In genomic region chr13:72640131-72640521, GRCm38 (mm10) we compare ENCODE assay signal across 8 mouse cellular contexts. TPM values are rescaled to one million over a fixed set of nuclear protein-coding genes. Genes with fewer than 3 reads are reported as not detected.
DNase-seq lines count a peak whose midpoint lies in the region; ATAC-seq and TF ChIP-seq lines count a peak whose summit lies in the region.

No protein-coding gene starts in this region.

- TF ChIP-seq CTCF in heart, postnatal 0 days (IDR thresholded peaks at IDR 0.05; ENCODE audit: low read depth): peak; percentile 45

- H3K27ac ChIP-seq in heart, postnatal 0 days (ENCODE audit: low read depth): no peak overlapping the region
- no peak overlapping the region for H3K27ac ChIP-seq in limb, embryonic 13.5 days
- no peak overlapping the region for H3K27ac ChIP-seq in midbrain, embryonic 14.5 days (replicated peaks; ENCODE audit: low read depth, low read length)

- ATAC-seq in frontal cortex, adult (ENCODE audit: low TSS enrichment): peak; percentile 64
- ATAC-seq in heart, postnatal 0 days (ENCODE audit: insufficient read depth, low read depth): 0 out of 2 replicates have a peak, but pooled peaks have one; percentile 31
- ATAC-seq in limb, embryonic 13.5 days (ENCODE audit: low FRiP score, low read depth): peak; percentile 9; the same call in 1 of the 2 replicates
- 0 out of 2 replicates have a peak, but pooled peaks have one; percentile 3 for ATAC-seq in midbrain, embryonic 14.5 days (ENCODE audit: low FRiP score, low TSS enrichment)

- DNase-seq in frontal cortex, postnatal 14 days (ENCODE audit: low spot score in 2 of 2): no peak
- peak; percentile 76 to 83 for DNase-seq in cerebellum, postnatal 14 days
- DNase-seq in heart, postnatal 0 days (ENCODE audit: low spot score): peak; percentile 36
- peak; percentile 77 for DNase-seq in midbrain, embryonic 14.5 days
- DNase-seq in left cerebral cortex, adult 11 months (ENCODE audit: low spot score): no peak
- no peak for DNase-seq in frontal cortex, postnatal 25 days (ENCODE audit: low spot score in 2 of 2)

- 11% methylated on average over 11 of the region's 11 CpGs for WGBS in heart, postnatal 0 days
- WGBS in limb, embryonic 13.5 days: 4% methylated on average over 11 of the region's 11 CpGs
- 15% methylated on average over 11 of the region's 11 CpGs for WGBS in midbrain, embryonic 14.5 days

- peaks cover 68% of the 10 kb centered on the region for H3K27me3 ChIP-seq in heart, postnatal 0 days (ENCODE audit: control insufficient read depth, insufficient read depth, low read length)
- H3K27me3 ChIP-seq in limb, embryonic 13.5 days: peaks cover 92% of the 10 kb centered on the region
- peaks cover 22% of the 10 kb centered on the region for H3K27me3 ChIP-seq in midbrain, embryonic 14.5 days (ENCODE audit: control insufficient read depth, insufficient read depth, low read length)

- no peaks in the 10 kb centered on the region for H3K36me3 ChIP-seq in heart, postnatal 0 days (replicated peaks; ENCODE audit: control insufficient read depth, insufficient read depth, low read length)
- H3K36me3 ChIP-seq in limb, embryonic 13.5 days: no peaks in the 10 kb centered on the region
- H3K36me3 ChIP-seq in midbrain, embryonic 14.5 days (ENCODE audit: control insufficient read depth, insufficient read depth, low read length): no peaks in the 10 kb centered on the region

- H3K4me2 ChIP-seq in heart, postnatal 0 days (ENCODE audit: low read depth, low read length): peak overlapping the region; percentile 90
- H3K4me2 ChIP-seq in limb, embryonic 13.5 days (replicated peaks): peak overlapping the region; percentile 75
- peak overlapping the region; percentile 63 for H3K4me2 ChIP-seq in midbrain, embryonic 14.5 days (ENCODE audit: low read length)

- H3K4me1 ChIP-seq in heart, postnatal 0 days (ENCODE audit: control insufficient read depth, insufficient read depth): no peaks in the 10 kb centered on the region; the same call in 1 of the 2 replicates
- peaks cover 23% of the 10 kb centered on the region for H3K4me1 ChIP-seq in limb, embryonic 13.5 days
- peaks cover 40% of the 10 kb centered on the region for H3K4me1 ChIP-seq in midbrain, embryonic 14.5 days (ENCODE audit: control insufficient read depth, insufficient read depth, low read length)

- no peaks in the 10 kb centered on the region for H3K9me3 ChIP-seq in heart, postnatal 0 days (replicated peaks; ENCODE audit: control insufficient read depth, low read length)
- H3K9me3 ChIP-seq in limb, embryonic 13.5 days: no peaks in the 10 kb centered on the region
- no peaks in the 10 kb centered on the region for H3K9me3 ChIP-seq in midbrain, embryonic 14.5 days (ENCODE audit: control insufficient read depth, low read length)

- H3K9ac ChIP-seq in heart, postnatal 0 days (replicated peaks; ENCODE audit: low read depth, low read length): peak overlapping the region; percentile 22; the same call in 1 of the 2 replicates
- peak overlapping the region; percentile 59; the same call in 1 of the 2 replicates for H3K9ac ChIP-seq in limb, embryonic 13.5 days
- no peak overlapping the region for H3K9ac ChIP-seq in midbrain, embryonic 14.5 days (replicated peaks; ENCODE audit: low read length)

- H3K4me3 ChIP-seq in heart, postnatal 0 days (ENCODE audit: low read depth, low read length): peak overlapping the region; percentile 60
- H3K4me3 ChIP-seq in limb, embryonic 13.5 days: peak overlapping the region; percentile 47
- peak overlapping the region; percentile 32 for H3K4me3 ChIP-seq in midbrain, embryonic 14.5 days (replicated peaks; ENCODE audit: low read depth, low read length)

- TF ChIP-seq EP300 in heart, postnatal 0 days (IDR thresholded peaks at IDR 0.05; ENCODE audit: low read depth): no peak

RNA-seq across cellular contexts. Expression of gene Irx2, which starts 11.5 kb away (rescaled TPM):
- total RNA-seq in heart, postnatal 0 days (2014; rRNA removed; ENCODE audit: low replicate concordance): 14.0 and 18.7 TPM in 2 replicates
- 5.3 and 6.7 TPM in 2 replicates for polyA plus RNA-seq in heart, postnatal 0 days (2015; fragmentation: Nextera tagmentation; extraction: Ambion mirVana)
- 14.1 and 14.4 TPM in 2 replicates for polyA plus RNA-seq in limb, embryonic 13.5 days (2015; fragmentation: Nextera tagmentation; extraction: Ambion mirVana)
- 57.1 and 64.8 TPM in 2 replicates for polyA plus RNA-seq in midbrain, embryonic 14.5 days (2014; fragmentation: Nextera tagmentation; extraction: Ambion mirVana)

Comparison
In these comparisons a context has a peak if more than half of its experiments do, and no peak if none do; other contexts are left out.
1. ATAC-seq: peak in every context shown above with its lines; median percentile 64 in frontal cortex, adult; 31 in heart, postnatal 0 days; 9 in limb, embryonic 13.5 days; 3 in midbrain, embryonic 14.5 days.
2. DNase-seq: peak in cerebellum, postnatal 14 days (2 of 2), heart, postnatal 0 days (single experiment) and midbrain, embryonic 14.5 days (single experiment); none in frontal cortex, postnatal 14 days (0 of 2), left cerebral cortex, adult 11 months (single experiment) and frontal cortex, postnatal 25 days (0 of 2).
3. Peak in every context shown above with its lines, with median percentiles within 50 percentile points of each other: H3K4me2 ChIP-seq and H3K4me3 ChIP-seq.